Mouse (Mus musculus) ES-Bruce4 (cell line): ENCODE measurements around the gene Cacna1e.

ENCODE experiments used
- CTCF ChIP-seq: IDR thresholded peaks from one replicate; pipeline ENCODE4 v1.8.1; 2011; ENCODE audit warnings: low read depth, low read length
- EP300 ChIP-seq: IDR thresholded peaks from 2 replicates; pipeline ENCODE4 v1.6.1; 2011; ENCODE audit warnings: low read depth, low read length; ENCODE audit not compliant: insufficient read depth
- POLR2A ChIP-seq: IDR thresholded peaks from one replicate; pipeline ENCODE4 v1.8.1; 2011; ENCODE audit warnings: low read length; ENCODE audit not compliant: insufficient read depth

DNA sequence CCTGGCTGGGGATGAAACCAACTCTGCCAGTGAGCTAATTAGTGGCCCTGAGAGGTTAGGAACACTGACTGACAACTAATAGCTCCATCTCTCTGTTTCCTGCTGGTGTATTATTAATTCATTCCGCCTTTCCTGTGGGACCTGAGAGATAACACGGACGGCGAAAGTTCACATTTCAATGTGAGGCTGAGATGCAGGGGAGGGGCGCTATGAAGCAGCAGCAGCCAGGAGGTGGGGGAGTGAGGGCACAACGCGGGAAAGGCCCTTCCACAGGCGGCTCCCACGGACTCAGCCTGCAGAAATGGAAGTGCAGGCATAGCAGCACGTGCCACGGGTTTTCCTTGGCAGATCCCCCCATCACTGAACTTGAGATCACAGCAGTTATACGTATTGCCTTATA is 99.4 kb downstream of the Cacna1e start:
- TF ChIP-seq CTCF (no peak), POLR2A (no peak), EP300 (no peak)
